21 mouse cellular contexts compared by ENCODE assay signal in the genomic region with DNA sequence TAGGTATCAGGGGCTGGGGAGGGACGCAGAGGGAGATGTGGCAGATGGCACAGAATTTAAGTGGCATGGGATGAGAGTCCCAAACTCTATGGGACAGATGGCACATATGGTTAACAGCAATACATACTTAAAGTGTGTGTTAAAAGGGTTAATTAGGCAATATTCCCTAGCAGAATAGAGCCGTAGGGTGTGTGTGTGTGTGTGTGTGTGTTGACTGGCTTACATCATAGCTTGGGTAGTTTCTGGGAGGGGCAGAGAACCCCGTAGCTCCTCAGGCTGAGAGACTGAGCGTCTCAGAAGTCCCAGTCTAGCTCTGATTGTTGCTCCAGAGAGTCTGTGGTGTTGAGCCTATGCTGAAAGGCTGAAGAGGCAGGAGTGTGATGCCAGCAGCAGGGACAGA. TPM values are rescaled to one million over a fixed set of nuclear protein-coding genes. Genes with fewer than 3 reads are reported as not detected.
"Had no signal": no experiment of that assay in that cellular context is flagged by ENCODE, and none has a peak within 500 bp of the region (broad histone marks: within the 10 kb centered on the region; RNA-seq: fewer than 3 reads in every experiment).

No protein-coding gene starts in this region.

- H3K36me3 ChIP-seq: kidney, embryonic 15.5 days; limb, embryonic 12.5 days; limb, embryonic 15.5 days; stomach, embryonic 15.5 days had no signal

- ATAC-seq: liver, postnatal 0 days; lung, postnatal 0 days had no signal

- H3K9me3 ChIP-seq: kidney, embryonic 15.5 days; limb, embryonic 12.5 days; limb, embryonic 15.5 days; stomach, embryonic 15.5 days had no signal

- H3K4me3 ChIP-seq: kidney, embryonic 15.5 days; left cerebral cortex, adult 2 months; limb, embryonic 12.5 days; limb, embryonic 15.5 days; stomach, embryonic 15.5 days had no signal

- H3K27ac ChIP-seq: kidney, embryonic 15.5 days; left cerebral cortex, adult 2 months; limb, embryonic 12.5 days; limb, embryonic 15.5 days; liver, embryonic 14.5 days; macrophage; stomach, embryonic 15.5 days had no signal

- H3K4me1 ChIP-seq: kidney, embryonic 15.5 days; limb, embryonic 12.5 days; limb, embryonic 15.5 days; stomach, embryonic 15.5 days had no signal

- DNase-seq: kidney, adult 8-10 months; kidney, postnatal 10 days; kidney, postnatal 36 days; layer of hippocampus, postnatal 36 days; liver, postnatal 0 days; lung, embryonic 14.5 days; midbrain, embryonic 14.5 days; right cerebral cortex, postnatal 25 days; spleen, adult 18-20 months; thymus, postnatal 25 days had no signal

- H3K9ac ChIP-seq: kidney, embryonic 15.5 days; limb, embryonic 12.5 days; limb, embryonic 15.5 days; liver, embryonic 14.5 days; liver, postnatal 0 days; lung, embryonic 14.5 days; stomach, embryonic 15.5 days had no signal

- H3K4me2 ChIP-seq: kidney, embryonic 15.5 days; limb, embryonic 12.5 days; limb, embryonic 15.5 days; liver, embryonic 11.5 days; lung, embryonic 14.5 days; midbrain, embryonic 11.5 days; stomach, embryonic 15.5 days had no signal

- H3K27me3 ChIP-seq: kidney, embryonic 15.5 days; limb, embryonic 15.5 days; stomach, embryonic 15.5 days had no signal

RNA-seq across cellular contexts. Expression of a gene that starts 20.4 kb away (rescaled TPM):
- total RNA-seq: megakaryocyte-erythroid progenitor cell, adult 5-6 weeks had no signal
- polyA plus RNA-seq: macrophage had no signal
